Mouse (Mus musculus): ENCODE measurements at regions not wholly inside any gene's neighbourhood (a gene's known extent, or its start where the extent isn't known, plus 50 kb on each side); places are given as distances from the start of the nearest gene placed in this dataset.

GRCm38 (mm10) chr12:77135661-77136060 is 102.3 kb upstream of the Fut8 start:
- CTCF ChIA-PET: no interaction called here

DNA sequence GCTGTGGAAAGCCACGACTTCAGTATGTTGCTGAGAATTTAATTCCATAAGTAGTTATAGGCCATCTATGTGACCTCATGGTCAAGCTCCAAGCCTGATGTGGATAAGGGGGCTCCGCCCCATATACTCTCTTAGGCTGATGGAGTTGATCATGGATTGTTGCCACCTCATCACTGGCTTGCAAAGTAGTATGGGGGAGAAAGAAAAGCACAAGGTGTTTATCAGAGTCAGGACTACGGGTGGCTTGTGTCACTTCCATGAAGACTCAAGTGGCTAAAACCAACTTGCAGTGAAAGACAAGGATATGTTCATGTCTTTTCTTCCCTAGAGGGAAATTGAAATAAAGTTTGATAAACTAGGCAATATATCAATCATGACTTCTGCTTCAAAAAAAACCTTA is 102.9 kb upstream of the Fut8 start:
- CTCF ChIA-PET: no interaction called here

GRCm38 (mm10) chr12:77134306-77135010 is 103.5 kb upstream of the Fut8 start:
- CTCF ChIA-PET: no interaction called here

DNA sequence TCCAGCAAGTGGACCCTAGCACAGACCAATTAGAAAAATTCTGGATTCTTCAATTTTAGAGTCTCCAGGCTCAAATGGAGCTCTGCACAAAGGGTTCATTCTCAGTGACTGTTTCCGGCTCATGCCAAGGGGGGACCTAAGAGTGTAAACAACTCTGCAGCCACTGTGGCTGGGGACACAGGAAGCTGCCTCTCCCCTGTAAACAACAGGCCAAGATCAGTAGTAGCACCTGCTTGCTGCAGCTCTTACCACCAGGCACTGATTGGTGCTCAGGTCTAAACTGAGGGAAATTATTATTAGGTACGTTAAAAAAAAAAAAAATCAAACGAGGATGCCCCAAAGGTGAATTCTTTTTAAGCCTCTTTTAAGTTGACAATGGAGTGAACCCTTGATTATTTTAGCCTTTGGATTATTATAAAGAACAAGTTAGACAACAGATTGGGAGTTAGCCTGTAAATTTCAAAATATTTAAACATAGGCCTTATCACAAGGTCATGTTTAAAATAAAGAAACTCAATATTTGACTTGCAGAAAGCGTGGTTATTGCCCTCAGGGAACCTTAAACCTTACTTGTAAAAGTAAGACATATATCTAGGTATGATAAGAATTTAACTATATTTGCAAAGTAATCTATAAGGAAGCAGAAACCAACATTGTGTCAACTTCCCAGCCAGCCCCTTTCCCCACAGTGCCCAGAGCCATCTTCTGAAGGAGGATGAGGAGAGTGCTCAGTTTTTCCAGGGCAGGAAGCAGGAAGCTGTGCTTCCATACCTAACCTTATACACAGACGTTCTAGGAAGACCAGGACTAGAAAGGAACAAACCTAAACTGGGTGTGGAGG is 104.2 kb upstream of the Fut8 start:
- CTCF ChIA-PET: no interaction called here

- CTCF ChIA-PET: no interaction called here
Observed at GRCm38 (mm10) chr12:77131328-77131727, 106.6 kb upstream of the Fut8 start.

- CTCF ChIA-PET: no interaction called here
Observed at GRCm38 (mm10) chr12:77130526-77130925, 107.4 kb upstream of the Fut8 start.

GRCm38 (mm10) chr12:77124267-77124666 is 113.7 kb upstream of the Fut8 start:
- CTCF ChIA-PET: no interaction called here

- CTCF ChIA-PET: no interaction called here
Observed at GRCm38 (mm10) chr12:77113516-77113915, 124.4 kb upstream of the Fut8 start.

DNA sequence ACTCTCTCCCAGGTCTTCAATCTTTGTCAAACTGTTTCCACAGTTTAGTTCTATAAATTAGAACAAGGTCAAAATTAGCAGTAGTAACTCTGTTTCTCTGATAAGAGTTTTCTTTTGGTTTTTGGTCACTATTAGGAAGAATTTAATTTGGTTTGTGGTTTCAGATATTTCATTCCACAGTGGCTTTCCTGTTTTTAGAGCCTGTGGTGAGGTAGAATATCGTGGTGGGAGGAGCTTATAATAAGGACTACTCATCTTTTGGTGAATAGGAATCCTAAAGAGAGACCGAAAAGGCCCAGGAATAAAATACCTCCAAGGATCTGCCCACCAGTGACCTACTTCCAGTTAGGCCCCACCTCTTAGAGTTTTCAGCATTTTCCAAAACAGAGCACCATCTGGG is 125.8 kb upstream of the Fut8 start:
- CTCF ChIA-PET: no interaction called here

DNA sequence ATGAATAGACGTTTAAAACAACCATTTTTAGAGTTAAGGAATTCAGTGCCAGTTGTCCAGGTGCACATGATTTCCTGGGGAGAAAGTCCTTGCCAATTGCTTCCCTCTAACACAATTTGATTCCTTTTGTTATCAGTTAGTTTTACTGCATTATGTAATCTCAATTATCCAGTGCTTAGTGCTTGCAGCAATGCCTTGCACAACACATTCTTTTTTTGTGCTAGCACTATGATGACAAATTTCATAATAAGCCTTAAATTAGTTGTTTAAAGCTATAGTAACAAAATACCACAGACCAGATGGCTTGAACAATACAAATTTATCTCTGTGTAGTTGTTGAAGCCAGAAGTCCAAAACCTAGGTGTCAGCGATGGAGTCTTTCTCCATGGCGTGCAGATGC is 130.7 kb upstream of the Fut8 start:
- CTCF ChIA-PET: no interaction called here

DNA sequence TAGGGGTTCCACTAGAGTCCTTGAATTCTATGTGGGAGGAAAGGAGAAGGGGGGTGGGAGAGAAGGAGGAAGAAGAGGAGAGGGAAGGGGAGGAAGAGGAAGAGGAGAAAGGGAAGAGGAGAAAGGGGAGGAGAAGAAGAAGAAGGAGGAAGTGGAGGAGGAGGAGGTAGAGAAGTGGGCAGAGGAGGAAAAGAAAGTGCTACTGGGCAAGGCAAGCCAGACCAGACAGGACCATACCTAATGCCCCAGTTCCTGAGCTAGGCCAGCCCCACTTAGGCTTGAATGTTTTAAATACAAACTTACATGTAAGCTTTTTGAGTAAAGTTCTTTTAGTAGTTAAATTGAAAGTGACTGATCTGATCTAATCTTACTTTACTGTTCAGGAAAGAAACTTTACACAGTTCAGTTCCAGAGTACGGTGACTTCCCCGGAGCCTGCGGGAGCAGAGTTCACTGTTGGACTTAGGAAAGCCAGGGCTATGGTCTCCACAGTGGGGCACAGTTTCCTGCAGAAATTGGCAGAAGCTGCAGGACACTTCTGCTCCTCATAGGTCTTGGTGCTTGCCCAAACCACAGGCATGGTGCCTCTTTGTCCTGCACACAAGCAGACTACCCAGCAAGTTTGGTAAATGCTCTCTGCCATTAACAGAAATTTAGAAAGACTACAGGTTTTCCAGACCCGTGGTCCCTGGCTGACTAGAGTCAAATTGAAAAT is 131.9 kb upstream of the Fut8 start:
- CTCF ChIA-PET: interaction anchor here (0.7 kb wide), 1 partner anchor 48 kb away, joined by 18 read pairs; no protein-coding TSS in a partner anchor

DNA sequence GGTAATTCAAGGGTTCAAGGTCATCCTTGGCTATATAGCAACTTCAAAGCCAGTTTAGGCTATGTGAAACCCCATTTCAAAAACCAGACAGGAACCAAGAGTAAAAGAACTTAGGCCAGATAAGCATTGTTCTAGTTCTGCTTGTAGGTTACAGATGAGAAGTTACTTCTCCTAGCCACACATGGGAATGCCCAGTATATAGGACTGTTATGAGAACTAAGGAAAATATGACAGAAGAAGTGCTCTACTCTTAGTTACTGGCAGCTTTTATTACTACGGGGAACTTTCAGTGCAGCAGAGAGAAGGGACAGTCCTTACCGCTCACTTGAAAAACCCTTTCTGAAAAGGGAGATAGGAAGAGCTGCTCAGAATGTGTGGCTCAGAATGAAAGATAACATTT is 137.4 kb upstream of the Fut8 start:
- CTCF ChIA-PET: no interaction called here

DNA sequence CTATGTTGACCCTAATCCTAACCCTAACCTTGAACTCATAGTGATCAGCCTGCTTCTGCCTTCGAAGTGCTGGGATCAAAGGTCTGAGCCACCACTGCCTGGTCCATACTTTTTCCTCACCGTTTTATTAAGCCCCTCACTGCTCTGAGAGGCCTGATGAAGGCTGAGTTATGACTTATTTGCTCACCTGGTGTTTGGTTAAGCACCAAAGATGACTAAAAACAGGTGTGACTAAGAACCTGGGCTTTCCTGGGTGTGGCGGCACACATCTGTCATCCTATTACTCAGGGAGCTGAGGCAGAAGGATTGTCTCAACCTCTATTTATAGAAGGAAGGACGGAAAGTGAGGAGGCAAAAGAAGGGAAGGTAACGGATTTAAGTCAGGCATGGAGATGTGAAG is 137.5 kb upstream of the Max start:
- CTCF ChIA-PET: no interaction called here

- CTCF ChIA-PET: interaction anchor here (0.7 kb wide), 1 partner anchor 39 kb away, joined by 3 read pairs; no protein-coding TSS in a partner anchor
Observed at GRCm38 (mm10) chr12:77098821-77099220, 136.8 kb upstream of the Max start.

GRCm38 (mm10) chr12:77097831-77098230 is 135.8 kb upstream of the Max start:
- CTCF ChIA-PET: no interaction called here

DNA sequence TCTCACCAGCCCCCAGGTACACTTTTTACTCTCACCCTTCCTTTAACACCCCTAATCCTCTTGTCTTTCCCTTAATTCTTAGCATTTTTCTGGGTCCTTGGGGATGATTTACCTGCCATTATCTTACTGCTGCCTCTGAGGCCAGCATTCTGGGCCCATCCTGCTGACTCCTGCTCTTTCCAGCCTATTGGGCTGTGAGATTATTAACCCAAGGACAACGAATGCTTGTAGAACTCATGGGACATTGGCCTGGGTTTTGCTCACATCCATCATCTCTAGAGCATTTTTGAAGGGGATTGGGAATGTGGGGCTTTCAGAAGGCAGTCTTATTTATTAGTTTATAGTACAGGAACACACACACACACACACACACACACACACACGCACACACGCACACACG is 134.5 kb upstream of the Max start:
- CTCF ChIA-PET: no interaction called here

GRCm38 (mm10) chr12:77094999-77095915 is 133.3 kb upstream of the Max start:
- CTCF ChIA-PET: no interaction called here

GRCm38 (mm10) chr12:77094168-77094567 is 132.2 kb upstream of the Max start:
- CTCF ChIA-PET: interaction anchor here (0.5 kb wide), 1 partner anchor 60 kb away, joined by 10 read pairs; no protein-coding TSS in a partner anchor

GRCm38 (mm10) chr12:77092741-77093140 is 130.7 kb upstream of the Max start:
- CTCF ChIA-PET: no interaction called here

DNA sequence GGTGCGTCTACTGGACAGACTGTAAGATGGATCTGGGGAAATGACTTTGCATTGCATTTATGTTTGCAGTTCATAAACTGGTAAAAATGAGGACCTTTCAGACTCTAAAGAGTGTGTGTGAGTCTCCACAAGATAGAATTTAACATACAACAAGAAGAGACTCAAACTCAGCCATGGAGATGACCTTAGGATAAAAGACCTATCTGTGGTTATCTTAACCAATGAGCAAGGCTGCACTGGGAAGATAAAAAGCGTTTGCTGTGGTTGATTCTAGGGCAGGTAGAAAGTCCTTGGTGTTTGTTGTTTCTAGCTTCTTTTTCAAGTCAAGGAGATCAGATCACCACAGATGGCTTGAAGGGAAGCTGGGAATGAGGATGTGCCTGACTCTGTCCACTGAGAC is 130.1 kb upstream of the Max start:
- CTCF ChIA-PET: no interaction called here

DNA sequence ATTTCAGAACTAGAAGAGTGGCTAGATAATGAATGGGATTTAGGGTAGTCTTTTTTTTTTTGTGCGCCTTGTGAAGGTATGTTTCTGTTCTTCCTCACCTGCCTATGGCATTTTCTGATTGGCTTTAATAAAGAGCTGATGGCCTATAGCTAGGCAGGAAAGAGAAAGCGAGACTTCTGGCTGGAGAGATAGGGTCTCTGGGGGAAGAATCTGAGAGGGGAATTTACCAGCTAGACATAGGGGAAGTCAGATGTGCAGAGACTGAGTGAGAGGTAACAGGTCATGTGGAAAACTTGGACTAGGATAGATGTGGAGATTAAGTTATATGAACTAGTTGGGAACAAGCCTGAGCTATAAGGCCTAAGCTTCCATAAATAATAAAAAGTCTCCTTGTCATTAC is 129.7 kb upstream of the Max start:
- CTCF ChIA-PET: no interaction called here

DNA sequence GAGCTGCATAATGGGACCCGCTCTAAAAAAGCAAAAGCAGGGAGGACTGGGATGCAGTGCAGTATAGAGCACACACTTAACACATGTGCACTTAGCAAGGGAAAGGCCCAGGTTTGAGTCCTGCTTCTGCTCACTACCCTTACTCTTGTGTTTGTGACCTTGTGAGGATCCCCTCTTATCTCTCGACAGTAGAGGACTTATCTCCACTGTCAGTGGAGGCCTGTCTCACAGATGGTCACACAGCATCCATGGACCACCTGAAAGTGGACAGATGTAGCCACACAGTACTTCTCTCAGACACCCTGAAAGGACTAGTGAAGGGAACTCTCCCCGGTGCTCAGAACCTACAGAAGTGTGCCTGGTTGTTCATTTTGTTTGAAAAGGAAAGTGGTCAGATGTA is 128.5 kb upstream of the Max start:
- CTCF ChIA-PET: no interaction called here
